Mouse (Mus musculus) c-Kit-positive CD71-positive TER-119-negative erythroid progenitor cells, embryonic 14.5 days (primary cell): ENCODE measurements around the gene Ccdc169.
"Not testable (repeated sequence)": the region's sequence is repeated elsewhere in the genome, so short reads cannot be mapped to it uniquely, and the experiment has no call there.

Experiments used
- DNase-seq: peaks from one replicate; pipeline ENCODE4 v3.0.0-alpha.2; 2013; ENCODE audit warnings: low read depth

The Ccdc169 gene

GRCm38 (mm10) chr3:55195581-55196327, 58.6 kb downstream of the Ccdc169 start:
- no peak for DNase-seq

DNA sequence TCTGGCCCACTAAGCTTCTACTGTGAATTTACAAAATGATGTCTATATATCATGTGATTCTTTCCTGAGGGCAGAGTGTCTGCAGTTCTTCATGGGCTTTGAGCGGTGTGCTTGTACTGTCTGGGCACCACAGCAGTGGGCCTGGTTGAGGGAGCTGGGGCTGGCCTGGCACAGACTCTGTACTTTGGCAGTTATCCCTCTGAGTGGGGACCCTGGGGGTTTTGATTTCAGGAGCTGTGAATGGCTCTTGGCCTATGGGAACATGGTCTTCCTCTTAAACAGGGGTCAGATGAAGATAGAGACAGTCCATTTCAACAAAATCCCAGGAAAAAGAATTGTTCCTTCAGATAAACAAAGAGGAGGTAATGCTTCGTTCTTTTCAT, 59.2 kb downstream of the Ccdc169 start:
- DNase-seq: no peak

DNA sequence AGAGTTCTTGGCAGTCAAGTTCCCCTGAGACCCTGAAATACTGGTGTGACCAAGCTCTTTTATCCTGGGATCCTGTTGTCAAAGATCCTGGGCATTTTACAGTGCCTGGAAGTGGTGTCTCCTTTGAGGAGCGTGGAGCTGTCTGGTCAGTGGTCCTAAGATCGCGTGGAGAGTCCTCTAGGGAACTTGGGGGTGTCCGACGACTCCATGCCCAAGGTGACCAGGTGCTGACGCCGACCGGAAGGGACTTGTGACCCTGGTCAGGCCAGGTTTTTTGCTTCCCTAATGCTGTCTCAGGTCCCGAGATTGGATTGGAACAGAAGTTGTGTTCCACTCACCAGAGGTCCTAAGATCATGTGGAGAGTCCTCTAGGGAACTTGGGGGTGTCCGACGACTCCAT, 66.5 kb downstream of the Ccdc169 start:
- DNase-seq: not testable (repeated sequence)

- no peak for DNase-seq
Observed at GRCm38 (mm10) chr3:55206413-55206812, 69.3 kb downstream of the Ccdc169 start.

DNA sequence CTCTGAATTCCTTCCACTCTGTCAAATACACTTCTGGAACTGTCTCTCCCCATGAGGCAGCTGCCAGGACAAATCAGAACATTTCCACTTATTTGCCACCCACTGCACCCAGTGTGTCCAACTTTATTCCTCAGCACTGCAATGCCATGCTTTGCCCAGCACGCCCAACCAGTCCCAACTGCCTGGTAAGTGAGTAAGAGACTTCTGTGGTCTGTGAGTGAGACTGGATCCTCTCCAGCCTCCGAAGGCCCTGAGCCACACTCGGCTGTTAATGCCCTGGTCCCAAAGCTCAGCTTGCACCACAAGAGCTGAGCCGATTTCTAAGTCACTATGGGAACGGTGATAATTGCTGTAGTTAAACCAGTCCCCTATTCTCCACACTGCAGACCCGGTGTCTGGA, 70.5 kb downstream of the Ccdc169 start:
- no peak for DNase-seq

DNA sequence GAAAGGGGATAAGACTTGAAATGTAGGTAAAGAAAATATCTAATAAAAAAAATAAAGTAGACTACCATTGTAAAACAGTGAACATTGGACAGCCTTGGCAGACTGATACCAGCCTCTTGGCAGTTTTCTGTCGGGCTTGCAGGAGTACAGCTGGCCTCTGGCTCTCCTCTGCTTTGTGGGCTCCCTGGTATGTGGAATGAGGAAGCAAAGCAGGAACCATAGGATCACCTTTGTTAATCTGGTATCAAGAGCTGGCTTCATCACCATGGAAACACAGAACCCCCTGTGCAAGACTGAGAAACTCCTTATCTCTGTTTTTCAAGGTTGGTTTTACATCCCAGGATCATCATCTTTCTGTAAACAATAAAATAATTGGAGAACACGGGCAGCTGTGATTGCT, 75.1 kb downstream of the Ccdc169 start:
- DNase-seq: no peak

DNA sequence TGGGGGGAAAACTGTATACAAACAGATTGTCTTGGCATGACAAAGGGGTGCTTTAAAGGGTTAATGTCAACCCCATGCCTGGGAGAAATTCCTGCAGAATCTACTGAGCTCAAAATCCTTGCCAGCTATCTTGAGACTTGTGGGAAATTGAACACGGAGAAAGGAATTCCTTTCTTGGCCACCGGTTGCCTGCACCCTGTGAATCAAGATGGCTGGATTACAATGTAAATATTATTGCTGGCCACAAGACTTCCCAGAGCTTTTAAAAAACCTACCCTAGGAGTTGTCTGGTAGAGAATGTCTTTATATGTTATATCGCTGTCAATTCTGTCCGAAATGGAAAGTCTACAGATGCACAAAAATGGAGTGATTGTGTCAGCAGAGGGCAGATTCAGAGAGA, 76.6 kb downstream of the Ccdc169 start:
- DNase-seq: no peak

DNA sequence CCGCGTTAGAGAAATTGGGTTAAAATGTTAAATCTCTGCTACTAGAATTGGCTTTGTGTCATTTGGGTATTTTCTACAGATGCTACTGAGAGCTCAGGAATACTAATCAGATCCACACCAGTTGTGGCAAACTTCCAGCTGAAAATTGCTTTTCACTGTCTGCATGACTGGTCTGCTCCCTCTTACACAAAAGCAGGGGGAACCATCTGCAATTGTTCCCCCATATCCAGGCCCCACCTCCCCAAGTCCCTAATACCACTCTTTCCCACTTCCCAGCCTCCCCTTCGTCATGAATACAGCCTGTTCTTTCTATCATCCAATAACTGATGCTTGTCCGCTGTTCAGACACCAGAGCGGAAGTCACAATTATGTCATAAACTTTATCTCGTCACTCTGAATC, 77.3 kb downstream of the Ccdc169 start:
- no peak for DNase-seq

GRCm38 (mm10) chr3:55222502-55222901, 85.4 kb downstream of the Ccdc169 start:
- DNase-seq: no peak
